Mouse (Mus musculus): Measurements from ENCODE around the gene Lfng. TPM values are rescaled to one million over a fixed set of nuclear protein-coding genes. Genes with fewer than 3 reads are reported as not detected.

Lfng gene
- total RNA-seq, 2 experiments from 2014 or later = 18.1 to 22.4 TPM

GRCm38 (mm10) chr5:140612191-140612590, 5.1 kb downstream of the Lfng start:
- intact Hi-C loops (cut with DNase I) = no loop called here
- DNase-seq = no peak

- intact Hi-C loops (cut with DNase I) = no loop called here
- DNase-seq = no peak
Observed at GRCm38 (mm10) chr5:140614141-140614540, 7.0 kb downstream of the Lfng start.

GRCm38 (mm10) chr5:140614837-140615236, 7.7 kb downstream of the Lfng start:
- no peak for DNase-seq
- intact Hi-C loops (cut with DNase I) = no loop called here

GRCm38 (mm10) chr5:140615321-140616109, 8.4 kb downstream of the Lfng start:
- intact Hi-C loops (cut with DNase I) = no loop called here
- no peak for DNase-seq

GRCm38 (mm10) chr5:140616110-140616503, 9.0 kb downstream of the Lfng start:
- DNase-seq = no peak
- intact Hi-C loops (cut with DNase I) = no loop called here

- intact Hi-C loops (cut with DNase I) = no loop called here
- no peak for DNase-seq
Observed at GRCm38 (mm10) chr5:140616691-140617090, 9.6 kb downstream of the Lfng start.

GRCm38 (mm10) chr5:140617714-140618113, 10.6 kb downstream of the Lfng start:
- intact Hi-C loops (cut with DNase I) = no loop called here
- DNase-seq = no peak

- peak; percentile 82 to 85 for DNase-seq
- intact Hi-C loops (cut with DNase I) = loop anchor here (1.0 kb wide), 2 partner anchors 51 to 79 kb away; no protein-coding TSS in a partner anchor
Observed at GRCm38 (mm10) chr5:140619151-140619771, 12.1 kb downstream of the Lfng start.

GRCm38 (mm10) chr5:140619895-140620736, 13.0 kb downstream of the Lfng start:
- DNase-seq = no peak
- intact Hi-C loops (cut with DNase I) = loop anchor here (1.0 kb wide), 2 partner anchors 52 to 80 kb away; no protein-coding TSS in a partner anchor

GRCm38 (mm10) chr5:140621092-140621491, 14.0 kb downstream of the Lfng start:
- intact Hi-C loops (cut with DNase I) = no loop called here
- no peak for DNase-seq

- intact Hi-C loops (cut with DNase I) = no loop called here
- no peak for DNase-seq
Observed at GRCm38 (mm10) chr5:140621517-140621916, 14.4 kb downstream of the Lfng start.

- no peak for DNase-seq
- intact Hi-C loops (cut with DNase I) = no loop called here
Observed at GRCm38 (mm10) chr5:140622978-140623670, 16.0 kb downstream of the Lfng start.

- no peak for DNase-seq
- intact Hi-C loops (cut with DNase I) = no loop called here
Observed at GRCm38 (mm10) chr5:140623791-140624190, 16.7 kb downstream of the Lfng start.

GRCm38 (mm10) chr5:140624238-140624637, 17.1 kb downstream of the Lfng start:
- intact Hi-C loops (cut with DNase I) = no loop called here
- no peak for DNase-seq

- no peak for DNase-seq
- intact Hi-C loops (cut with DNase I) = no loop called here
Observed at GRCm38 (mm10) chr5:140624961-140625360, 17.8 kb downstream of the Lfng start.

GRCm38 (mm10) chr5:140627580-140627979, 20.5 kb downstream of the Lfng start:
- intact Hi-C loops (cut with DNase I) = no loop called here

GRCm38 (mm10) chr5:140628995-140629394, 21.9 kb downstream of the Lfng start:
- intact Hi-C loops (cut with DNase I) = loop anchor here (2.0 kb wide), 1 partner anchor 36 kb away; no protein-coding TSS in a partner anchor
- peak in 1 of 2 experiments; percentile 47 for DNase-seq

More at GRCm38 (mm10) chr5:140627580-140627979, 20.5 kb downstream of the Lfng start:
- DNase-seq = no peak

- no peak for DNase-seq
- intact Hi-C loops (cut with DNase I) = no loop called here
Observed at GRCm38 (mm10) chr5:140633432-140633831, 26.3 kb downstream of the Lfng start.

- DNase-seq = no peak
- intact Hi-C loops (cut with DNase I) = no loop called here
Observed at GRCm38 (mm10) chr5:140634798-140635722, 27.9 kb downstream of the Lfng start.

All from heart, postnatal 14 days (tissue).